Mouse (Mus musculus) lung, postnatal 14 days (tissue): ENCODE results near the gene Filip1l.

Experiments used
- DNase-seq: peaks from one replicate; pipeline ENCODE4 v3.0.0; 2021

The Filip1l gene

GRCm38 (mm10) chr16:57485265-57485664 is 132.4 kb downstream of the Filip1l start:
- peak; percentile 26 for DNase-seq

DNA sequence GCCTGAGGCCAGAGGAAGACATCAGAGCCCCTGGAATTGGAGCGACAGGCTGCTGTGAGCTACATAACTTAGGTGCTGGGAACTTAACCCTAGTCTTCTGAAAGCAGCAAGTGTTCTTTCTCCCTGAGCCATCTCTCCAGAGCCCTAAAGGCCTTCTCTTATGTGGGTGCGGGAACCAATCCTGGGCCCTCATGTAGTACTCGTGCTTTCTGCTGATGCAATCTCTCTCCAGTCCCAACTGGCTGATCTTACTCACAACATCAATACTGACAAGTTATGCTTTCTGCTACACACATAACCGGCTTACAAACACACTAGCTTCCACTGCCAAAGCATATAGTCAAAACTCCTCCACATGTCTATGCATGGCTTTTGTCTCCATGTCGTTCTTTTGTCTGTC is 133.4 kb downstream of the Filip1l start:
- DNase-seq, result no peak

DNA sequence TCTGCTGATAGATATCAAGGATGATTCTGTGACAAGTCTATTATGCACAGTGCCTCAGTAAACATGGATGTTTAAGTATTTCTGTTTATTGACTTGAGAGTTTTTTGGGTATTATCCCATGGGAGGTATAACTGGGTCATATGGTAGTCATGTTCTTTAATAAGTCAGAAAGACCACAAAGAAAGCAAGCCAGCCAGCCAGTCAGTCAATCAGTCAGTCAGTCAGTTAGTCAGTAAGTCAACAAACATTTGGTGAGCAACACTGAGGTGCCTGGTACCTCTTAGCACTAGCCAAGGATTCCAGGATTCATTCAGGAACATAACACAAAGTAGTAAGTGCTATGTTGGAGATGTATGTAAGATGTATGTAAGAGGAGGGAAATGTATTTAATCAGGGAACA is 135.8 kb downstream of the Filip1l start:
- DNase-seq, result no peak

- DNase-seq, result no peak
These were observed 137.8 kb downstream of the Filip1l start for GRCm38 (mm10) chr16:57490691-57491090.

GRCm38 (mm10) chr16:57491853-57492252 is 139.0 kb downstream of the Filip1l start:
- DNase-seq, result no peak

GRCm38 (mm10) chr16:57495476-57496203 is 142.7 kb downstream of the Filip1l start:
- no peak for DNase-seq

- DNase-seq, result peak; percentile 24
These were observed 143.7 kb downstream of the Filip1l start for GRCm38 (mm10) chr16:57496437-57497173.

DNA sequence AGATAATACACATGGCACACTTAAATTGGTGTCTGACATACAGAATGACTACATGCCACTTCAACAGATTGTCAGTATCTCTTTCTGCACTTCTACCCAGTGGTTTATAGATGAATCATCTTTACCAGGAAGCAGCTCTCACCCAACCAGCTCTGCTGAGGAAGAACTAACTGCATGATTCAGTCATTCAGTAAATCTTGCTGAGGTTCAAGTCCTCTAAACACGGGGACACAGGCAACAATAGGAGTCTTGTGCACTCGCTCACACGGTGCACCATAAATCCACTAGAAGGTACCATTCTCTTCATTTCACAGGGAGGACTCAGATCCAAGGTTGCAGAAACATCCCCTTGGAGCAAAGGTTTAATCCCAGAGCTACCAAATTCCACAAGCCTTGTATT is 148.0 kb downstream of the Filip1l start:
- no peak for DNase-seq

GRCm38 (mm10) chr16:57502230-57502629 is 149.3 kb downstream of the Filip1l start:
- no peak for DNase-seq

- DNase-seq, result no peak
These were observed 149.9 kb downstream of the Filip1l start for GRCm38 (mm10) chr16:57502761-57503160.

DNA sequence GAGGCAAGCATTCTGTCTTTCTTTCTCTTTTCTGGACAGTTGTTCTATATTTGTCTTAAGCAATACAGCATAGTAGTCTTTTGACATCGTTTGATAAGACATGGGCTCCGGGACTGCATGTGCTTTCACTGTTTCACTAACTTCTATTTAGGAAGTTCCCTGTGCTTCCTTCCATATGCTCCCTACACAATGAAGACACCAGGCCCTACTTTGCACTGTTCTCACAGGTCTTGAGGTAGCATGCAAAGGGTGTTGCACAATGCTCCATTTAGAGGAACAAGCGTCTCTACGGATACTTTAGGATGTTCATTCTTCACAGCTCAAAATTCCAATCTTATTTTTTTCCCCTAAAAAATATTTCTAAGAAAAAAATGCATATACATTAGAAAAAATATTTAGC is 151.8 kb downstream of the Filip1l start:
- DNase-seq, result no peak

DNA sequence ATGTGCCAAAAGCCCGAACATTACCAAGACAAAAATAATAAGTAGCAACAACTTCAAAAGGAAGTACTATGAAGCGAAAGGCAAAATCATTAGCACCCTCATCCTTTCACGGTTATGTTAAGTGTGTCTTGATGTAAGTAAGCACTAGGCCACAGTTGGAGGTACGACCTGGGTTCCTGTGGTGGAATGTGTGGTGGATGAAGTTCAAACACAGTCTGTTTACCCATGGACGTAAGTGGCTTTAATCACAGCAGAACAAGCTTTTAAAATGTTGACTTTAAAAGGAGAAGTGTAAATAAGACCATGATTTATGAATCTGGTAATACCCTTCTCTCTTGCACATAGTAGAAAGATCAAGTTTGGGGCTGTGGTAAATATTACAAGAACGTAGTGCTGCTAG is 153.2 kb downstream of the Filip1l start:
- DNase-seq, result no peak

- no peak for DNase-seq
These were observed 155.5 kb downstream of the Filip1l start for GRCm38 (mm10) chr16:57508351-57508750.

GRCm38 (mm10) chr16:57509099-57509498 is 156.2 kb downstream of the Filip1l start:
- DNase-seq, result no peak

- no peak for DNase-seq
These were observed 160.7 kb downstream of the Filip1l start for GRCm38 (mm10) chr16:57513562-57513961.

GRCm38 (mm10) chr16:57514371-57514770 is 161.5 kb downstream of the Filip1l start:
- DNase-seq, result no peak

- no peak for DNase-seq
These were observed 162.7 kb downstream of the Filip1l start for GRCm38 (mm10) chr16:57515636-57516035.

DNA sequence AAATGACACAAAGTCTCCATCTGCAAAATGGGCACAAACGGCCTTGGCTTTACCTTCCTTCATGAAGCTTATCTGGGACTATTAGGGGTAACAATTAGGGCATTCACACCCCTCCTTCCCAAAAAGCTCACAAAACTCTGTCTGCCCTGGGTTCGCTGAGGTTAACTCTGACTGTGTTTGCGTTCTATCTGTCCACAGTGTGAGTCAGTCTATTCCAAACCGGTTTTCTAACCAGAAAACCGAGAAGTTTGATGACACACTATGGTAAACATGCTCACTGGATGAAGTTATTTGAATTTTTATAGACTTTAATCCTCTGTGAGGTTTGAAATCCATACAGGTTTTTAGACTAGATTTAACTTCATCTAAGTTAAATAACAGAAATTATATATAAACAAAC is 172.2 kb downstream of the Filip1l start:
- no peak for DNase-seq

GRCm38 (mm10) chr16:57525476-57525875 is 172.6 kb downstream of the Filip1l start:
- DNase-seq, result no peak

- DNase-seq, result no peak
These were observed 174.0 kb downstream of the Filip1l start for GRCm38 (mm10) chr16:57526893-57527292.

GRCm38 (mm10) chr16:57528457-57528856 is 175.6 kb downstream of the Filip1l start:
- no peak for DNase-seq

DNA sequence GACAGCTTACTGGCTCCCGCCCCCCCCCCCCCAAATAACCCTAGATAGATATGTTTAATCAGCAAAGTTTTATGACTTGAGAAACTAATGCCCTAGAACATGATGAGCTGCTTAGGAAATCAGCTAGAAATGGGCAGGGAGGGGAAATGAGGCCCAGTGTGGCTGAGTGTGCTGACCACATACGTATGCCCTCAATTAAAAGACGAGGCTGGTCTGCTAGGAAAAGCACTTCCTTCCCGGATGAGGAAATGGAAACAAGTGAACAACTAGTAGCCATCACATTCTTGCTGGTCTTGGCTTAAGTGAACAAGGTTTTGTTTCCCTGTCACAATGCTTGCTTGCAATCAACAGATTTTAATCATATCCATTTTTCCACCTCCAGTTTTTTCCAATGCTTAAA is 177.7 kb downstream of the Filip1l start:
- DNase-seq, result no peak

DNA sequence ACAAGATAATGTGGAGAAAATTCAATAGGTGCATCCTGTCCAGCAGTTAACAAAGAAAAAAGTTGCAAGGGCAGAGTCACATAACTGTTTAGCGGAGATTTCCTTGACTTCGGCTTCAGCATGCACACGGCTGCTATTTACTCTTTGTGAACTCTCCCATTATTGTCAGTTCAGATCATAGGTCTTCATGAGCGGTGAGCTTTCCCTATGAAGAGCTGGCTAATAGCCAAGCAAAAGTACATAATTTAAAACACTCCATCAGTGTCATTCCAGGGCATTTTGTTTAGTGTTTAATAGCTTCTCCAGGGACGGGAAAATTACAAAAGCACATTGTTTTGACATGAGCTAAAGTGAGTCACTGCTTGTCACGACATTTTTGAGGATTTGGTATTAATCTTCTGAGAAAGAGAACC is 179.2 kb downstream of the Filip1l start:
- no peak for DNase-seq

DNA sequence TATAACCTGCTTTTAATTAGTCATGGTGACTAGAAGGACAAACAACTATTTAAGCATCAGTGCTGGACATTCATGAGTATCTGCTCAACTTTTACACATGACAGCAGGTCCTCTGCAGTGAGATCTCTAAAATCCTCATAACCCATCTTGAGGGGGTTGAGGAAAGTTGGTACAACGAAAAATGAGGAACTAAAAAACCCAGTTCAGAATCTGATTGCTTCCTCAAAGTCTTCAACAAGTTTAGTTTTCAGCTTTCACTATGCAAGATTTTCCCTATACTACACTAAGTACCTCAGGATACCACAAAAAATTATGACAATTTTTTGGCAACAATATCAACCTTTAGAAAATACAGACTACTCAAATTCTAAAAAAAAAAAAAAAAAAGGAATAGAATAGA is 181.5 kb downstream of the Filip1l start:
- DNase-seq, result no peak

- DNase-seq, result no peak
These were observed 181.9 kb downstream of the Filip1l start for GRCm38 (mm10) chr16:57534811-57535210.
